Mouse (Mus musculus) heart, postnatal 0 days (tissue): ENCODE measurements at regions not wholly inside any gene's neighbourhood (a gene's known extent, or its start where the extent isn't known, plus 50 kb on each side); places are given as distances from the start of the nearest gene placed in this dataset.

Experiments used
- CTCF ChIP-seq: IDR thresholded peaks from 2 replicates; pipeline ENCODE4 v1.5.1; 2016; ENCODE audit warnings: antibody characterized with exemption, control low read depth, low read depth
- EP300 ChIP-seq: IDR thresholded peaks from 2 replicates; pipeline ENCODE4 v1.6.1; 2016; ENCODE audit warnings: antibody characterized with exemption, low read depth

DNA sequence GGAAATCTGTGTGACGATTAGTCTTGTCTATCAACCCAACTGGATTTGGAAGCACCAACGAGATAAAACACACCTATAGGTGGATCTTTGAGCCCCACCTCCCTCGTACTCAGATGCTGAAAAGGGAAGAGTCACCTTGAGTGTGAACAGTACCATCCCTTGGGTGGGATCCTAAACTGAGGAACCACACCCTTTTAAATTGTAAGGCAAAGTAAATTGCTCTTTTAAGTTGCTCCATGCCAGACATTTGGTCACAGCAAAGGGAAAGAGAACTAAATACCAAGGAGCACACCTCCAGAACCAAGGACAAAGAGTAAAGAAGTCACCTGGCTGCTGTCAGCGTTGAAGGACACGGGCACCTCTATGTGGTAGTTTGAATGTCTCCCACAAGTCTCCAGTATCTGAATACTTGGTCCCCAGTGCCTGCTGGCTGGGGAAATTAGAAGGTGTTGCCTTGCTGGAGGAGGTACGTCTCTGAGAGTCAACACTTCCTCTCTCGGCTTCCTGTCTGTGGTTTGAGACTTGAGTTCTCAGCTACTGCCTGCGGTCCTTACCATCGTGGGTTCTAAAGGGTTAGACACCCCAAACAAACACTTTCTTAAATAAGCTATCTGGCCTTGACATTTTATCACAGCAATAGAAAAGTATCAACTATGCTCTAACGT is 95.6 kb upstream of the Noct start:
- TF ChIP-seq CTCF (no peak), EP300 (no peak)
